In genomic region chr4:46527558-46527926, GRCm38 (mm10) we compare ENCODE assay signal across 7 mouse cellular contexts. TPM values are rescaled to one million over a fixed set of nuclear protein-coding genes. Genes with fewer than 3 reads are reported as not detected.
A peak's percentile ranks its signal among the peaks of the same experiment; 100 is the strongest.
DNase-seq lines count a peak whose midpoint lies in the region; ATAC-seq and TF ChIP-seq lines count a peak whose summit lies in the region.

No protein-coding gene starts in this region.

- ATAC-seq in hindbrain, embryonic 14.5 days (ENCODE audit: low FRiP score): no peak
- peak; percentile 81 for ATAC-seq in liver, postnatal 0 days

- H3K36me3 ChIP-seq in ES-Bruce4 (ENCODE audit: control insufficient read depth, insufficient read depth, low read length, poor library complexity, severe bottlenecking): no peaks in the 10 kb centered on the region
- H3K36me3 ChIP-seq in hindbrain, embryonic 14.5 days (replicated peaks; ENCODE audit: control insufficient read depth, insufficient read depth): no peaks in the 10 kb centered on the region
- peaks cover 20% of the 10 kb centered on the region for H3K36me3 ChIP-seq in liver, postnatal 0 days (replicated peaks; ENCODE audit: insufficient read depth, low read length)
- peaks cover 12% of the 10 kb centered on the region for H3K36me3 ChIP-seq in splenic B cell, adult 2 months (ENCODE audit: control insufficient read depth, insufficient read depth, low read length, poor library complexity, severe bottlenecking)

- no peaks in the 10 kb centered on the region for H3K9me3 ChIP-seq in ES-Bruce4 (replicated peaks; ENCODE audit: control insufficient read depth, insufficient read depth, low read length, poor library complexity, severe bottlenecking)
- H3K9me3 ChIP-seq in hindbrain, embryonic 14.5 days (ENCODE audit: control insufficient read depth, low read length): no peaks in the 10 kb centered on the region
- no peaks in the 10 kb centered on the region for H3K9me3 ChIP-seq in liver, postnatal 0 days (ENCODE audit: low read length)

- TF ChIP-seq EP300 in ES-Bruce4 (IDR thresholded peaks at IDR 0.05; ENCODE audit: insufficient read depth, low read depth, low read length): no peak
- TF ChIP-seq EP300 in liver, postnatal 0 days (IDR thresholded peaks at IDR 0.05; ENCODE audit: low read depth): no peak

- 1% methylated on average over 7 of the region's 7 CpGs for WGBS in hindbrain, embryonic 14.5 days
- 12% methylated on average over 7 of the region's 7 CpGs for WGBS in liver, postnatal 0 days (ENCODE audit: insufficient replicate concordance)

- TF ChIP-seq CTCF in ES-Bruce4 (IDR thresholded peaks at IDR 0.05; ENCODE audit: low read depth, low read length): no peak
- TF ChIP-seq CTCF in liver, postnatal 0 days (IDR thresholded peaks at IDR 0.05; ENCODE audit: low read depth): no peak

- TF ChIP-seq POLR2A in ES-Bruce4 (IDR thresholded peaks at IDR 0.05; ENCODE audit: insufficient read depth, low read length): no peak

- DNase-seq in c-Kit-positive CD71-positive TER-119-negative erythroid progenitor cells, embryonic 14.5 days (ENCODE audit: low read depth): peak; percentile 46
- DNase-seq in hindbrain, embryonic 14.5 days (ENCODE audit: low spot score): no peak
- no peak for DNase-seq in liver, postnatal 0 days
- DNase-seq in splenic B cell, adult 2 months (ENCODE audit: low read depth, low spot score): peak; percentile 55
- DNase-seq in urinary bladder, postnatal 4 days (ENCODE audit: low spot score in 2 of 2): no peak
- DNase-seq in cerebellum, adult 9-11 months: no peak

- H3K9ac ChIP-seq in ES-Bruce4 (ENCODE audit: low read depth, poor library complexity, severe bottlenecking): no peak overlapping the region
- no peak overlapping the region for H3K9ac ChIP-seq in hindbrain, embryonic 14.5 days
- peak overlapping the region; percentile 65 for H3K9ac ChIP-seq in liver, postnatal 0 days (replicated peaks)

- H3K27ac ChIP-seq in ES-Bruce4 (ENCODE audit: insufficient read depth, low read length): no peak overlapping the region
- no peak overlapping the region for H3K27ac ChIP-seq in hindbrain, embryonic 14.5 days
- H3K27ac ChIP-seq in liver, postnatal 0 days (ENCODE audit: low read depth): peak overlapping the region; percentile 92

- no peaks in the 10 kb centered on the region for H3K4me1 ChIP-seq in ES-Bruce4 (ENCODE audit: control insufficient read depth, insufficient read depth, low read length)
- no peaks in the 10 kb centered on the region for H3K4me1 ChIP-seq in hindbrain, embryonic 14.5 days (replicated peaks; ENCODE audit: control insufficient read depth, insufficient read depth, low read length)
- H3K4me1 ChIP-seq in liver, postnatal 0 days (ENCODE audit: insufficient read depth): peaks cover 30% of the 10 kb centered on the region

- peak overlapping the region; percentile 44 for H3K4me3 ChIP-seq in ES-Bruce4 (ENCODE audit: low read depth, low read length)
- no peak overlapping the region for H3K4me3 ChIP-seq in hindbrain, embryonic 14.5 days (replicated peaks; ENCODE audit: low read length)
- H3K4me3 ChIP-seq in liver, postnatal 0 days (ENCODE audit: low read depth, low read length): peak overlapping the region; percentile 44

- H3K4me2 ChIP-seq in hindbrain, embryonic 14.5 days (replicated peaks): peak overlapping the region; percentile 44
- H3K4me2 ChIP-seq in liver, postnatal 0 days (ENCODE audit: low read depth, low read length): peak overlapping the region; percentile 80

- no peaks in the 10 kb centered on the region for H3K27me3 ChIP-seq in ES-Bruce4 (ENCODE audit: control insufficient read depth, insufficient read depth, low read length, poor library complexity, severe bottlenecking)
- H3K27me3 ChIP-seq in hindbrain, embryonic 14.5 days (ENCODE audit: control insufficient read depth, insufficient read depth, low read length): 0 out of 2 replicates have a peak, but pooled peaks cover 3% of the 10 kb centered on the region
- H3K27me3 ChIP-seq in liver, postnatal 0 days (ENCODE audit: insufficient read depth, low read length): no peaks in the 10 kb centered on the region
- no peaks in the 10 kb centered on the region for H3K27me3 ChIP-seq in splenic B cell, adult 2 months (ENCODE audit: control insufficient read depth, insufficient read depth, low read length, poor library complexity, severe bottlenecking)

RNA-seq across cellular contexts. Expression of gene Trim14, which starts 8.4 kb away (rescaled TPM):
- polyA plus RNA-seq in ES-Bruce4 (2011; ENCODE audit: insufficient read depth, insufficient read length, low read depth, missing spikeins): 3.5 and 5.7 TPM in 2 replicates
- polyA plus RNA-seq in hindbrain, embryonic 14.5 days (2014; fragmentation: Nextera tagmentation; extraction: Ambion mirVana): 1.7 and 2.2 TPM in 2 replicates
- 14.1 and 16.2 TPM in 2 replicates for polyA plus RNA-seq in liver, postnatal 0 days (2015; fragmentation: Nextera tagmentation; extraction: Ambion mirVana)

RNA-seq across cellular contexts. Expression of gene Nans, which starts 38.5 kb away (rescaled TPM):
- polyA plus RNA-seq in ES-Bruce4 (2011; ENCODE audit: insufficient read depth, insufficient read length, low read depth, missing spikeins): 103 TPM in 2 replicates
- 59.7 and 60.3 TPM in 2 replicates for polyA plus RNA-seq in hindbrain, embryonic 14.5 days (2014; fragmentation: Nextera tagmentation; extraction: Ambion mirVana)
- 23.8 and 25.0 TPM in 2 replicates for polyA plus RNA-seq in liver, postnatal 0 days (2015; fragmentation: Nextera tagmentation; extraction: Ambion mirVana)

Comparison
In these comparisons a context has a peak if more than half of its experiments do, and no peak if none do; other contexts are left out.
1. DNase-seq: peak in c-Kit-positive CD71-positive TER-119-negative erythroid progenitor cells, embryonic 14.5 days (single experiment) and splenic B cell, adult 2 months (single experiment); none in hindbrain, embryonic 14.5 days (single experiment), liver, postnatal 0 days (single experiment), urinary bladder, postnatal 4 days (0 of 2) and cerebellum, adult 9-11 months (single experiment).